Mouse (Mus musculus) ovary, postnatal 10 days (tissue): ENCODE data around the gene Clstn1.
A peak's percentile ranks its signal among the peaks of the same experiment; 100 is the strongest.

ENCODE experiments used
- DNase-seq: peaks from one replicate; pipeline ENCODE4 v3.0.0; 2022; ENCODE audit warnings: low spot score

The Clstn1 gene

DNA sequence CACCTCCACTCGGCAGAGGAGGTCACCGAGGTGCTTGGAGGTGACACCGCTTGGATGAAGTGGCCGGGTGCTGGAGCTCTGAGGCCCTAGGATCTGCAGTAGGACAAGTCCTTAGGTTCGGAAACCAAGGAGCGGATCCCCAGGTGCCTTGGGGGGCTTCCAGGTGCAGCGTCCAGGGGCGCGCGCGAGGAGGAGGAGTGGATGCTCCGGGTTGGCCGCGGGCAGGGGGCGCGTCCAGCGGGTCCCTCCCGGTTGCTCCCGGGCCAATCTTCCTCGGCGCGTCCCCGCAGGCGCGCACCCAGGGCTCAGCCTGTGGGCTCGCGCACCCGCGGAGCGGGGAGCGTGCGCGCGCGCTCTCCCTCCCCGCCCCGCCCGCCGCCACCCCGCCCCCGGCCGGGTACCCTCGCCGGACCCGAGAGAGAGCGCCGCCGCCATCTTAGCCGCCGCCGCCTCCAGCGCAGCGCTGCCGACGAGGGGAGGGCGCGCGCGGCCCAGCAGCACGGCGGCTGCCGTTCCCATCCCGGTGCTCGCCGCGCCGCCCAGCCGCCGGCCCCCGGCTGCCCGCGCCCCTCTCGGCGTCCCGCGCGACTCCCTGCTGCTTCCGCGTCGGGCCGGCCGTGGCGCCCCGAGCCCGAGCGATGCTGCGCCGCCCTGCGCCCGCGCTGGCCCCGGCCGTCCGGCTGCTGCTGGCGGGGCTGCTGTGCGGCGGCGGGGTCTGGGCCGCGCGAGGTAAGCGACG lies at the start of gene Clstn1:
Gene Clstn1 (plus strand): TSS at position 425 of the 739 bp plus-strand sequence.
- DNase-seq = peak; percentile 16

DNA sequence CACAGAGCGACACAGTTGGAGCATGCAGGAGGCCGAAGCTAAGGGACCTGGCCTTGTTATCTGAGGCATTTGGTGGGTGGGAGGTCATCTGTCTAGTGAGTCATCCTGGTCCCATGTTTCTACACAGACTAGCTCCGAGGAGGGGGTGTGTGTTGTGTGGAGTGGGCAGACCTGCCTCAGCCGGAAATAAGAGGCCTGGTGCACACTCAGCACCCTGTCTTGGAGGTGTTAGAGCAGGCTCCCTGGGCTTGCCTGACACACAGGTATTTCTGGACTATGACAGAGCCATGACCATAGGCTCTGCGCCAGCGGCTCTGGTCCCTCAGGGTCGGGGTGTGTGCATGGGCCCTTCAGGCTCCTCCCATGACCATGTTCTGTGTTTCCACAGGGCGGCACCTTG lies 46.8 kb upstream of the Clstn1 start:
- no peak for DNase-seq

- DNase-seq = no peak
Observed at GRCm38 (mm10) chr4:149541935-149542334, 44.3 kb upstream of the Clstn1 start.

GRCm38 (mm10) chr4:149542431-149542830 lies 43.8 kb upstream of the Clstn1 start:
- no peak for DNase-seq

- DNase-seq = peak; percentile 72
Observed at GRCm38 (mm10) chr4:149542927-149543553, 43.2 kb upstream of the Clstn1 start.

DNA sequence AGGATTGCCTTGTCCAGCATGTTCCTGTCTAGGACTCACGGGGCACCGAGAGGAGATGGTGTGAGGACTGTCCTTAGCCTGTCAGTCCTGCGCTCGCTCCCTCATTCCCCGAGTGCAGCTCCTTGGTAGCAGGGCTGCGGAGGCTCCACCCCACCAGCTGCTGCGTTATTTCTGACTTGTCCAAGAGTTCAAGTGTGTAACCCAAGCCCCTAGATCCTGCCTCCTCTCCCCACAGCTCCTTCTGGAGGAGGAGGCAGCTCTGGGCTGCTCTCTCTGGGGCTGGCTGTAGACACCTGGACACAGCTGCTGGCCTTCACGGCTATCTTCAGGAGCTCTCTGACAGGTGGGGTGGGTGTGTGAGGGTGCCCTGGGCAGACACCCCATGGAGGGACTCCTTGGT lies 41.4 kb upstream of the Clstn1 start:
- no peak for DNase-seq

- no peak for DNase-seq
Observed at GRCm38 (mm10) chr4:149546797-149547444, 39.3 kb upstream of the Clstn1 start.

- no peak for DNase-seq
Observed at GRCm38 (mm10) chr4:149547523-149547922, 38.7 kb upstream of the Clstn1 start.

GRCm38 (mm10) chr4:149549221-149549925 lies 36.9 kb upstream of the Clstn1 start:
- peak; percentile 44 for DNase-seq

- DNase-seq = no peak
Observed at GRCm38 (mm10) chr4:149550866-149551265, 35.4 kb upstream of the Clstn1 start.

DNA sequence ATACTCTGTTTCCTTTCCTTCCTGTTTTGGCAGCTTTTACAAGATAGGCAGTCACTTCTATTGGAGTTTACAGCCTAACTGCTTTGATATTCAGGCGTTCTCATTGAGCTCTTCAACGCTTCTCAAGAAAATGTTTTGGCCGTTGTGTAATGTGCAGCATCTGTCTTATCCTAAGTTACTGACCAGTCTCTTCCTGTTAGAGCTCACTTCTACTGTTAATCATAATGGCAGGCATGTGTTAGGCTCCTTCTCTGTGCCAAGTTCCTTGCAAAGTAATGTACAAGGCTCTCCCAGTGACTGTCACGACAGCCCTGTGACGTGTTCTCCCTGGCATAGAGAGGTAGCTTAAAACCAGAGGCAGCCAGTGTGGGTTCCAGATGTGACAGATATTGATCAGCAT lies 34.6 kb upstream of the Clstn1 start:
- no peak for DNase-seq

DNA sequence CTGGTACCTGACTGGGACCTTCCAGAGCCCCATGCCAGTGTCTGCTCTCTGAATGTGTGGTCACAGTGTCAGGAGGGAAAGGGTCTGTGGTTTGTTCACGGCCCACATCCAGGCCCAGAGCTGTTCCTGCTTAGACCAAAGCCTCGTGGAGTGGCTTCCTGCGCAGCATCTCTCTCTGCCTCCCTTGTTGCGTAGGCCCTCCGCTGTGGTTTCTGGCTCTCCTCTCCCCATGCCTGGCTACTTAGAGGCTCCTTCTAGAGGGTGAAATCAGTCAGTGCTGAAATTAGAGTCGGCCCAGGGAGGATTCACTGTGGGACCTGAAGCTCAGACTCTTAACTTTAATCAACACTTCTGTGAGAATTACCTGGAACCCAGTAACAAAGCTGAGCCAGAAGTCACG lies 32.4 kb upstream of the Clstn1 start:
- DNase-seq = no peak

DNA sequence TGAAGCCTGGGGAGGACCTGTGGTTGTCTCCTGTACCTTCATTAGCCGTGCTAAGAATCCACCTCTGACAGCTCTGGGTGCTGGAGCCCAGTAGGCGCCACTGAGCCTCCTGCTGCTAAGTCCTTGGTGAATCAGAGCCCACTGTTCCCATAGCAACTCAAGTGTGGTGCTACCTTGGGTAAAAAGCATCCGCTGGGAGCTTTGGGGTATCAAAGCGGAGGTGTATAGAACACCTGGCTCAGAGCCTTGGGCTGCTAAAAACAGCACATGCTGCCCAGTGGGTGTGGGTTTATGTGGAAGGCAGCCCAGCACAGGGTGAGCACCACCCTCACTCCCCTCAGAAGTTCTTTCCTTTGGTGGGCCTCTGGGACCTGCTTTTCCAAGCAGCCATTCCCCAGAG lies 30.2 kb upstream of the Clstn1 start:
- no peak for DNase-seq

- no peak for DNase-seq
Observed at GRCm38 (mm10) chr4:149557905-149558304, 28.4 kb upstream of the Clstn1 start.

DNA sequence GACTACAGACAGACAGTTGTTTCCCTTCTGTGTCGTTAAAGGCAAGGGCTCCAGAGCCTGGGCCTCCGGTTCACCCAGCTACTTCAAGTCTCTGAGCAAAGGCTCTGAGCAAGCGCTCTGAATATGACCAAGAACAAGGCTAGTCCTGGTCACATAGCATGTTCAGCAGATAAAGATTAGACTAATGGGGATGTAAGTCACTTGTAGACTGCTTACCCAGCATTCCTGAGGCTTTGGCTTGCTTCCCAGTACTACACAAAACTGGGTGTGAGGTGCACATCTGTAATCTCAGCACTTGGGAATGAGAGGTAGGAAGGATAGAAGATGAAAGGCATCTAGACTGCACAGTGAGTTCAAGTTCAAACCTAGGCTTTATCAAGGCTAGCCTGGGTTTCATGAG lies 27.9 kb upstream of the Clstn1 start:
- no peak for DNase-seq

- DNase-seq = no peak
Observed at GRCm38 (mm10) chr4:149561392-149561791, 24.9 kb upstream of the Clstn1 start.

DNA sequence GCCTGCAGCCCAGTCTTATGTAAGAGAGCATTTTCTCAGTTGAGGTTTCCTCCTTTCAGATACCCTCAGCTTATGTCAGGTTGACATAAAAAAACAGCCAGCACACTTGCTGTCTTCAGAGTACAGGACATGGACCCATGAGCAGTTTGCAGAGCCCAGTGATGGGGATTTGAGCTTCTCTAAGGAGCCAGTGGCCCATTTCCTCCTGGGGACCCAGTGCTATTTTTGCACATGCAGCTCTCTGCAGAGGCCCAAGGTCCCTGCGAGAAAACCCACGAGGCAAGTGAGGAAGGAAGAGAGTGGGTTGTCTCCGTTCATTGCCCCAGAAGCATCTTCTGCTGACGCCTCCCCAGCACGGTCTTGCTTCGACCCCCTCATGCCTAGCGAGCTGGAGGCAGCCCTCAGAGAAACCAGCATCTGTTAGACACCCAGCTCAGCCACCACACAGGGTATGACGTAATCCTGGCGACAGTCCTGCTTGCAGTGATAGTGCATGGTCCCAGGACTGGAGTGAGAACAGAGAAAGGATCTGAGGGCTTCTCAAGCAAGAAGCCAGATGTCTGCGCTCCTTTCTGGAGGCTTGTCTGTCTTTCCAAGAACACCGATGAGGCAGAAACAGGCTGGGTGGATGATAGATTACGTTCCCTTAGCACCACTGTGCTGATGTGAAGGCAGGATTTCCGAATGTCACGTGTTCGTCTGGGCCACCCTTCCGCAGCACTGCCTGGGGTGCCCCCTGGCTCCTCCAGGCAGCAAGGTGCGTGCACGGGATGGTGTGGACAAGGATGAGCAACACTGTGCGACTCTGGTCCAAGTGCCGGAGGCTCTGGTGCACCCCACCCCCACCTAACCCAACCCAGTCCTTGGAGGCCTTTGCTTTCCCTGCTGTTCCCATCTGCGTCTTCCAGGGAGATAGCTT lies 24.0 kb upstream of the Clstn1 start:
- no peak for DNase-seq

GRCm38 (mm10) chr4:149562905-149563347 lies 23.3 kb upstream of the Clstn1 start:
- no peak for DNase-seq

DNA sequence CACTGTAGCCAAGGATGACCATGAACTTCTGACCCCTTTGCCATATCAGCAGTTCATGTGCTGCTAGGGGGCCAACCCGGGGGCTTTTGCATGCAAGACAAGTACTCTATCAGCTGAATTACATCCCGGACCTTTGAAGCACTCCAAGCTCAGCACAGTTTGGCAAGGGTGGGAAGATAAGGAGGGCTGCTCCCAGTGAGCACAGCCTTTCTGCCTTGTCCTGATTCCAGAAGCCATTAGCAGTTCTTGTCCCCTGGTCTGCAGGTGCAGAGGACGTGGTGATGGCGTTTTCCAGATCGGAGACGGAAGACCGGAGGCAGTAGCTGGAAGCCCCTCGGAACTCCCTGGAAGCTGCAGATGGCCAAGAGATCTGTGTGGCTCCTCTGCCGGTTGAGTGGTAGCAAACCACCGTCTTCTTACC lies 22.3 kb upstream of the Clstn1 start:
- no peak for DNase-seq

DNA sequence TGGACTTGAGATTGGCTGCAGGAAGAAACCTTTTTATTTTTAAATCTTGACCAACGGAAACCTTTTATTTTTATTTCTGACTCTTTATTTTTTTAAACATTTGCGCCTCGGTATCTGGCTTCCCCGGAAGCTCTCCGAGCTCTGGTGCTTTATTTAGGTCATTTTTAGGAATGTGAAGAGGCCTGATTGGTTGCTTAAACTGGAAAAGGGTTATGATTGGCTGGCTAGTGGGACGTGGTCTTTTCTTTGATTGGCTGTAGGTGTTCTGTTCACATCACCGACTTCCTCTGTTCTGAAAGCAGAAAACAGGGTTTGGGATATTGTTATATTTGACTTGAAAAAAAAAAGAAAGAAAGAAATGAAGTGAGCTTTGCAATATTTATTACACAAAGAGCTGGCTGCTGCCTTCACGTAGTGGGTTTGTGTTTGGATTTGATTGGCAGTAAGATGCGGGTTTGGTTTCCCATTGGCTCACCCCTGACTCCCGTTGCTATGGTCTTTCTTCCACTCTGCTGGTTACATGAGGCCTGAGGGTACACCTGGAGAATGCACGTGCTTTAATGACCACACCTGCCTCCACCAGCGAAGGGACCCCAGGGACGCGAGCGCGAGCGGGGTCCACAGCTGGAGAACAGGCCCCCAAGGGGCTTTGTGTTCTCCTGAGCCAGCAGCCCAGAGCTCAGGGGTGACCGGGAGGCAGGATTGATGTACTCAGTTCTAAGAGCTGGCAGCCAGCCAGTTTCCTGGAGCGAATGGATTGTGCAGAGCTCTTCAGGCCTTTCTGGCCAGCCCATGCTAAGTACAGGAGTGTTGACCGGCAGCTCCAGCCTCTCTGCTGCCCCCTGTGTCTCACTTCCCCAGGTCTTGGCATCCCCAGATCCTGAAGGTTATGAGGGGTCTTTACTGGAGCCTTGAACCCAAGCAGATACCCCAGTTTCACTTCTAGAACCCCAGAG lies 21.5 kb upstream of the Clstn1 start:
- no peak for DNase-seq
